Mouse (Mus musculus): Measurements from ENCODE around the gene Nrbp1. TPM values are rescaled to one million over a fixed set of nuclear protein-coding genes. Genes with fewer than 3 reads are reported as not detected.
"Not testable (repeated sequence)": the region's sequence is repeated elsewhere in the genome, so short reads cannot be mapped to it uniquely, and the experiment has no call there.

Nrbp1 gene
- polyA plus RNA-seq, 1 experiment: 127 TPM

DNA sequence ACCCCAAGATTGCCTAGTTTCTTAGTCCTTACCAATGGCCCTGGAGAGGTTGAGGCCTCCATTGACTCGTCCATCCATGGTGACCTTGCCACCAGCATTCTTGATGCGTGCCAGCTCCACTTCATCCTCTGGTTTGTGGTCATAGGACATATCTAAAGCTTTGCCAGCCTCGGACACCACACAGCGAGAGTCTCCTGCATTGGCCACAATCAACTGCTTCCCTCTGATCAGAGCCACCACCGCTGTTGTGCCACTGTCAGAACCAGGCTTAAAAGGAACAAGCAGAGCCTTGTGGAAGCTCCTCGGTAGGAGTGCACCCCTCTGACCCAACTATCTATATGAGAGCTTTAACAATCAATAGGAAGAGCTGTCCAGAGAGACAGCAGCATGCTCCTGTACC lies 36.2 kb upstream of the Nrbp1 start:
- DNase-seq (ENCODE audit: low spot score): no peak

DNA sequence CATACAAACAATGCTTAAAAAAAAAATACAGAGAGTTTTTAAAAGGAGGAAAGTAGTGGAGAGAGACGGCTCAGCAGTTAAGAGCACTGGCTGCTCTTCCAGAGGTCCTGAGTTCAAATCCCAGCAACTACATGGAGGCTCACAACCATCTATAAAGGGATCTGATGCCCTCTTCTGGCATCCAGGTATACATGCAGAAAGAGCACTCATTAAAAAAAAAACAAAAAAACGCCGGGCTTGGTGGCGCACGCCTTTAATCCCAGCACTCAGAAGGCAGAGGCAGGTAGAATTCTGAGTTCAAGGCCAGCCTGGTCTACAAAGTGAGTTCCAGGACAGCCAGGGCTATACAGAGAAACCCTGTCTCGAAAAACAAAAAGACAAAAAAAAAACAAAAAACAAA lies 24.1 kb upstream of the Nrbp1 start:
- not testable (repeated sequence) for DNase-seq (ENCODE audit: low spot score)

DNA sequence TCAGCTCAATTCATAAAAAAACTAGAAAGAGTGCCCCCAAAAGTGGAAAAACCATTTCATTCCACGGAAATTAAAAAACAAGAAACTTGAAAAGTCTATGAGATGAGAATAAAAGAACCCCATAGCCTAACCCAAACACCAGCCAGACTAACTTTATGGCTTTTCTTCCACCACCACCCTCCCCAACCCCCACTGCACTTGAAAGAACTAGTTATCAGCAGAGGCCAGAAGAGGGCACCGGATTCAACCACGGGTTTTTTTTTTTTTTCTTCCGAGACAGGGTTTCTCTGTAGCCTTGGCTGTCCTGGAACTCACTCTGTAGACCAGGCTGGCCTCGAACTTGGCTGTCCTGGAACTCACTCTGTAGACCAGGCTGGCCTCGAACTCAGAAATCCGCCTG lies 22.4 kb upstream of the Nrbp1 start:
- DNase-seq (ENCODE audit: low spot score): no peak

DNA sequence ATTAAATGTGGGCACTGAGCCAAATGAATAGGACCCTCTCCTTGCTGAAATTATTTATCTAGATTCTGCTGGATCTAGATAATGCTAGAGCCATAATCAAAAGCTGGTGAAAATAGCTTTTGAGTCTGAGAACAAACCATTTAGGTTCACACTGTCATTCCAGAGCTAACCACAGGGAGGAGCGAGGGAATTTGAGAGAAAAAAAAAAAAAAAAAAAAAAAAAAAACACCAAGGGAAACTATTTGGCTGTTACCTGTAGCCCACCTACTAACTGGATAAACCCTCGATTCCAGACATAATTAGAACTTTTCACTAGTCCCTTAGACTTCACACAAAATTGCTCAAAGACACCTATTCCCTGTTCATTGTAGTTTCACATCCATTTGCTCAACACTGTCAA lies 21.6 kb upstream of the Nrbp1 start:
- DNase-seq (ENCODE audit: low spot score): no peak

DNA sequence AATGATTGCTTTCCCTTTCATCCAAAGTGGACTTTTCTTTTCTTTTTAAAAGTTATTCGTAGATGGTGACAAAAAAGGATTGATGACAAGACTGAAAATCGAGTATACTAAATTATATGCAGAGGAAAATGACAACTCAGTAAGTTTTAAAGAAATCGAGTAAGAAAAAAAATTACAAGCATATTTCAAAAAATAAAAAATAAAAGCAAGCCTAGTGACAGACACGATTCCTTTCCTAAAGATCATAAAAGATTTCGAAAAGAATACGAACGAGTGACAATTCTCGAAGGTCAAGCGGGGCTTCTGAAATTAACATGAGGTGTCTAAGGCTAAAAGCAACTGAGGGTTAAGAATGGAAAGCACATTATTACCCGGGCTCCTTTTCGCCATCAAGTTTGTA lies 21.2 kb upstream of the Nrbp1 start:
- no peak for DNase-seq (ENCODE audit: low spot score)

DNA sequence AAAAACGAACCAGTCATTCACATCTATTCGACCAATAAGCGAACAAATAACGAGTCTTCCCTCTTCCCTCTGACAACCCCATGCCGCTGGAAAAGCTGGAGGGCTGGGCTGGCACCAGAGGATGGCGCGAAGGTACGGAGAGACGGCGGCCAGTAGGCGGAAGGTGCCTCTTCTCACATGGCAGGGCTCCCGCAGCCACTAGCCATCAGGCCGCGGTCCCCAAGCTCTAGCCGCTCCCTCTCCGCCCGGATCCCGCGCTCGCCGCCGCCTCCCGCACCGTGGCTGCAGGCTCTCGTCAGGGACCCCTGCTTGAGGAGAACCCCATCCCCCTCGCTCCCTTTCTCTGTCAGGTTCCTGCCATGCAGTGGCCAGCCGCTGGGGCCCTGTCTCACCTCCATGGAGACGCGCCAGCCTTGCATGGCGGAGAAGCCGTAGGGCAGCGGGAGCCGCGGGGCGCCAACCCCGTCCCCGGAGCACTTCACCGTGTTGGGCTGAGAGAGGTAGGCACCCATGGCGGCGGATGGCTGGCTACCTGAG lies 20.7 kb upstream of the Nrbp1 start:
- no peak for DNase-seq (ENCODE audit: low spot score)

DNA sequence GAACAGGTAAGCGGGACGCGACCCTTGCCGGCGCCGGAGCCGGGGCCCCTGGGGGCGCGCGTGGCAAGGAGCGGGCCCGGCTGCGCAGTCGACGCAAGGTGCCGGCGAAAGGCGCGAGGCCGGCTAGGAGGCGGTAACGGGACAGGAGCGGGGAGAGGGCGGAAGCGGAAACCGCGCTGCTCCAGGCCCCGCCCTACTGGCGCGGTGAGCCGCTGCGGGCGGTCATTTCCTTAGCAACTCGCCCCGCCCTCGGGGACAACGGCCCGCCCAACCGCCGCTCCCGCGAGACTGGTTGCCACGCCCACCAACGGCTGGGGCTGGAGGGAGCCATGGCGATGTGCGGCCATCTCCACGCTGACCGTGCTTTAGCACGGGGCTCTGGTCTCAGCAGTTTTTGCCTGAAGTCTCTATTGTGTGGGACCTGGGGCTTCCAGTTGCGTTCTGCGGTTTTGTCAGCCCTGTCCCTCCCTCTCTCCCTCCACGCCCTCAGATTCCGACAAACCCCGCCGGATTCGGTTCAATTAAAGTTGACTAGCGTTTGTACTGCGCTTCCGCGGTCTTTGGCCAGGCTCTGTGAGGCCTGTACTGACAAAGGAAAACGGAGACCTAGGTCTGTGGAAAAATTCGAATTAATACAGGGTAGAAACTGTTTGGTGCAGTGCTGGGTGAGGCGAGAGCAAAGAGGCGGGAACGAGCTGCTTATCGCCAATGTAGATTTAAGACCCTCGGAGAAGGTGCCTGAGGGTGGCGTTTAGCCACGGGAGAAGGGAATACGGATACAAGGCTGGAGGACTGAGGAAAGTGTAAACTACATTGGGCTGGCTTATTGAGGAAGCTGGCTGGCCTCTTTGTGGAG lies 20.0 kb upstream of the Nrbp1 start, which contains the start of gene Ppm1g:
Gene Ppm1g (minus strand): TSS at position 240 of the 856 bp plus-strand sequence.
- DNase-seq (ENCODE audit: low spot score): peak; percentile 98

DNA sequence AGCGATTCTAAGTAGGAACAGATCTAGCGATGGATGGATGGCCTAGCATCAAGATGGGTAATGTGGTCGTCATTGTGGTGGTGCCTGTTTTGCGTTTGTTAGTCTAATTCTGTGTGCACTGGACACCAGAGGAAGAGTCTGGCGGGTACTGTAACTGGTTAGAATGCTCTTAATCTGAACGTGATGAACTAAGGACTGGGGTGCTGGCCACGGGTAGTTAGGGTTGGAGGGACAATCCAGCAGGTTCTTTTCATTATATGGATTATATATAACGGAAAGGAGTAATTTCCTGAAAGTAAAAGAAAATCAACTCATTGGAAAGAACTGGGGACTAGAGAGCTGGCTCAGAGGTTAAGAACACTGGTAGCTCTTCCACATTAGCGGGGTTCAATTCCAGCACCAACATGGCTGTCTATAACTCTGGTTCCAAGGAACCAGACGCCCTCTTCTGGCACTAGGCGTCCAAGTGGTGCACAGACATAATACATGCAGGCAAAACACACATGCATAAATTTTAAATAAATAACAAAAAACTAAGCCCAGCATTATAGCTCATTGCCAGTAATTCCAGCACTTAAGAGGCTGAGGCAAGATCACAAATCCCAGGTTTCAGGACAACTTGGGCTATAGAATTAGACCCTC lies 19.2 kb upstream of the Nrbp1 start:
- DNase-seq (ENCODE audit: low spot score): no peak

DNA sequence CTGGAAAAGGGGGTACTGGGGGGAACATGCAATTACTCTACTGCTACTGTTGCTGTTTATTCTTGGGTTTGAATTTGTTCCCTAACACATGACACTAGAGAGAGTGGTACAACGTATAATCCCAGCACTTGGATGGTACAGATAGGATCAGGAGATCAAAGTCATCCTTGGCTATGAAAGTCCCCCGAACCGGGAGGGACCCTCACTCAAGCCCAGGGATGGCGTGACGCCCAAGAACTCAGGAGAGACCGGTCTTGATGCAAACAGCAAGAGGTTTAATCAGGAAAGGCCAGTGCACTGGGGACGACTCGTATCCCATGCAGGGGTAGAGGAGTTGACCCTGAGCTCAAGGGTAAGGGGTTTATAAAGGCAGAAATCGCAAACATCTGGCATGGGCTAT lies 18.0 kb upstream of the Nrbp1 start:
- no peak for DNase-seq (ENCODE audit: low spot score)

DNA sequence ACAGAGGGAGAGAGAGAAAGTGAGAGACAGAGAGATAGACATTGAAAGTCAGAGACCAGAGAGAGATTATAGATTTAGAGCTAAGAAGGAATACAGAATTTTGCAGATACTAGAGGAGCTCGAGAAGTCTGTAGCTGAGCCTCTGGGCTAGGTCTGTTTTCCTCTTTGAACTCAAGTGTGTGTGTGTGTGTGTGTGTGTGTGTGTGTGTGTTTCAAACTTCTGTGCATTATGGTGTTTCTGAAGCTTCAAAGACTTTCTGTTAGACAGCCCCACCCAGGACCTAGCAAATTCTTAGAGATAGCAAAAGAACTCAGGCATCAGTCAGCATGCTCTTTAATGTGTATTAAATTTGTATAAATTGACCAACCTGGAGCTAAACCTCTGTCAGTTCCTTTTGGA lies 14.0 kb upstream of the Nrbp1 start:
- DNase-seq (ENCODE audit: low spot score): no peak

DNA sequence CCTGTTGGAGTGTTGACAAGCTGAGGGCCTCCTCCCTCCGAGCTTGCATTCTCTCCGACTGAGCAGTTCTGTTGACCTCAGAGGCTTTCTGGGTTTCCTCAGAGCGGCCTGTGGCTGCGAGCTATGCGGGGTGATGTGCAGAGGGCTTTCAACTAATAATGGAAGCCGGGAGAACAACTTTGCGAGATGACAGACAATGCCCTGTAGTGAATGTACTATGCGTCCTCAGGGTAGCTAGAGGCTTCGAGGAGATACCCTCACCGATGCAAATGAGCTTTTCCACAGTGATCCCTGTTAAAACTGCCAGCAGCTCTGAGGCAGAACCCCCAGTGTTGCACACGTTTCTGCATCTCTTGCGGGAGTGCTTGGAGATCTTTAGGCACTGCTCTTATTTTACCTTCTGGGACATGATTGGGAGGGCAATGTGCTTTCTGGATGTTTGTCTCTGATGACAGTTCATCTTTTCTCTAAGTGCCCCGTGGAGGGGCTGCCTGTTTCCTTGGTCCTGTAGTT lies 914 bp downstream of the Nrbp1 start:
- DNase-seq (ENCODE audit: low spot score): peak; percentile 39

DNA sequence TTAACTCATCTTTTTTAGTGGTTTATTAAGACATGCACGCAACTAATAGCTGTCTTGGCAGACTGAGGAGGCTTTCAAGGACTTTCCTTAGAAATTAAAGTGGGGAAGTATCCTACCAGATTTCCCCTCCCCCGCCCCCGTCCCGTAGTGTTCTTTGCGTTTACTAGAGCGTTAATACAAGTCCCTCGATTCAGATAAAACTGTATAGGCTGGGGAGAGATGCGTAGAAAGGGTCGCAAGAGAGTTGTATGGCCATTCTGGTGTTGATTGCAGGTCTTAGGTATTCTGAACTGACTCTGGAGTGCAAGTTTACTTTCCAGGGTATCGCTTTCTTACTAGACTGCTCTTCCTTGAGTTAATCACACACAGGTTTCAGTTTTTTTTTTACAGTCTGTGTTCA lies 1.5 kb downstream of the Nrbp1 start:
- DNase-seq (ENCODE audit: low spot score): no peak

DNA sequence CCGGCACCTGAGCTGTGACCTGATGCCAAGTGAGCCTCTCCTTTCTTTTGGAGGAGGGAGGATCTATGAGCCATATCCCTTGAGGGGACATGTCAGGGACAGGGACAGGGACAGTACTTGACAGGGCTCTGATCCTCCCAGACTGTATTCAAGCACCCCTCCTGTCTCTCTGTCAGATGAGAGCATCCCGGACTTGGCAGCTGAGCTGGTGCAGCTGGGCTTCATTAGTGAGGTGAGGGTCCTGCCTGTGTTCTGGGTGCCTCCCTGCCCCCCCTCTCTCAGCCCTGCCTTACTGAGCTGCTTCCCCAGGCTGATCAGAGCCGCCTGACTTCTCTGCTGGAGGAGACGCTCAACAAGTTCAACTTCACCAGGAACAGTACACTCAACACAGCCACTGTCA lies 10.1 kb downstream of the Nrbp1 start:
- DNase-seq (ENCODE audit: low spot score): no peak

DNA sequence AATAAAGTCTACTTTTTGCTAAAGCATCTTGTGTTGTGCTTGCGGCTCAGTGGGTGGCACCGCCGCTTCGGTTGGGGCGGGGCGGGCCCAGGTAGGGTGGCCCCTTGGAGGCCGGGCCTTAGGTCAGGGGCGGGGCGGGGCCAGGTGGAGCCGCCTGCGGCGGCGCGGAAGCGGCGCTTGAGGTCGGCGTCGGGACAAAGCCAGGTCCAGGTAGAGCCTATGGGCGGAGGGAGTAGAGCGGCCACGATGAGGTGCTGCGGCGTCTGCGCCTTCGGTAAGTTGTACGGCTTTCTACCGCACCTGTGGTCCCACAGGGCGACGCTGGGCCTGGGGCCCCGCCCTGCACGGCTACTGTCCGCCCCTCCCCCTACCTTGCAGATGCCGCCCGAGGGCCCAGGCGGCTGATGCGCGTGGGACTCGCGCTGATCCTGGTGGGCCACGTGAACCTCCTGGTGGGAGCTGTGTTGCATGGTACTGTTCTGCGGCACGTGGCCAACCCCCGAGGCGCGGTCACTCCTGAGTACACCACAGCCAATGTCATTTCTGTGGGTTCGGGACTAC lies 11.0 kb downstream of the Nrbp1 start, which contains the start of gene Krtcap3:
Gene Krtcap3 (plus strand): TSS at position 151 of the 561 bp plus-strand sequence.
- peak; percentile 56 for DNase-seq (ENCODE audit: low spot score)

DNA sequence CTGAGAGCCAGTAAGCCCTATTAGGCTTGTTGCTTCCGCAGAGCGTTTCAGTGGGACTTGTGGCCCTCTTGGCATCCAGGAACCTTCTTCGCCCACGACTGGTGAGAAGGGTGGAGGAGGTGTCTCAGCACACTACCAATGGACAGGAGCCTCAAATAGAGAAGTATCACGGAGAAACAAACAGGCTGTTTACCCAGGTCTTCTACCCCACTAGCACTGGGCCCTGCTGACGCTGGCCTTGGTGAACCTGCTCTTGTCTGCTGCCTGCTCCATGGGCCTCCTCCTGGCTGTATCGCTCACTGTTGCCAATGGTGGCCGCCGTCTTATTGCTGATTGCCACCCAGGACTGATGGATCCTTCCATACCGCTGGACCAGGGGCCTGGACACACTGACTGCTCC lies 11.5 kb downstream of the Nrbp1 start:
- DNase-seq (ENCODE audit: low spot score): no peak

DNA sequence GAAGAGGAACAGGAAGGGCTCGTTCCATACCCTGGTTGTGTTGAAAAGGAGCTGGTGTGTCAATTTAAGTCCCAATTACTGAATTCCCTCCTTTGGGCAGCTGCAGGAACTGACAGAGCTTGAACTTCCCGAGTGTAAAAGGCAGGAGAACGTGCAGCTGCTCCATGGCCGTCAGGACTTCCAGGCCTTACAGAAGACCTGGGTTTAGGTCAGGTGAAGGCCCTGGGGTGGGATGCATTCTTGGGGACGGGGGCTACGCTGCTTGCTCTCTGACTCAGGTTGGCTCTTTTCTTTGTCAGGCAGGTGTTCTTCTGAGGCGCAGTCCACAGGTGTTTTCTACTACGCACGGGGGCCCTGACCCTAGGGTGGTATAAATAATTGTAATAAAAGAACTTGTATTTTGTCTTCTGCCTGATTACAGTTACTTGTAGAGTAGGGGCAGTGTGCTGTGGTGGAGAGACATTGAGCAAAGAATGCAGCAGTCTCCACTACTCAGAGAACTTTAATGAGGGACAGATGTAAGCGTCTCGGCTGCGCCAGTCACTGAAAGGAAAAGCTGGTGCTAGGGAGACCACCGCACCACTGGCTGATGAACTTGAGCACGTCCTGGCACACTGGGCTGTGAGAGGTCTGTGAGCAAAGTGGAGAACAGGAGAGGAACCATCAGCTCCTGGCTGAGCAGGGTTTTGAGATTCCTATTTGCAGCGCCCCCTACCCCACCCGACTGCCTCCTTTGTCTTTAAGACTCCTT lies 12.3 kb downstream of the Nrbp1 start:
- no peak for DNase-seq (ENCODE audit: low spot score)

DNA sequence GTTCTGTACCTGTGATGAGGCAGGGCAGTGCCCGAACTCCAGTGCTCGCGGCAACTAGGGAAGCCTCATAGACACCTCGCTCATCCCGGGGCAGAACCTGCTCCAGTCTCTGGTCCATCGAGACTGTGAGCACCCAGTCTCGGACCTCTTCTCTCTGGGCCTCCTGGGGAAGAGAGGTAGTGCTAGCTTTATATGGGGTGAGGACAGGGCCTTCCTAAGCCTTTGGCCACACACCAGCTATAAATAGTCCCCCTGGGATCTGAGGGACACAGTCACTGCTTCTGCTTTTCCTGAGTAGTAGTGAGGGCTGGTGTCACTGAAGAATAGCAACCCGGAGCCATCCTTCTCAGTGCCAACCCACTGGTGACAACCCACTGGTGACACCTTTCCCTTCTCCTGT lies 13.1 kb downstream of the Nrbp1 start:
- no peak for DNase-seq (ENCODE audit: low spot score)

DNA sequence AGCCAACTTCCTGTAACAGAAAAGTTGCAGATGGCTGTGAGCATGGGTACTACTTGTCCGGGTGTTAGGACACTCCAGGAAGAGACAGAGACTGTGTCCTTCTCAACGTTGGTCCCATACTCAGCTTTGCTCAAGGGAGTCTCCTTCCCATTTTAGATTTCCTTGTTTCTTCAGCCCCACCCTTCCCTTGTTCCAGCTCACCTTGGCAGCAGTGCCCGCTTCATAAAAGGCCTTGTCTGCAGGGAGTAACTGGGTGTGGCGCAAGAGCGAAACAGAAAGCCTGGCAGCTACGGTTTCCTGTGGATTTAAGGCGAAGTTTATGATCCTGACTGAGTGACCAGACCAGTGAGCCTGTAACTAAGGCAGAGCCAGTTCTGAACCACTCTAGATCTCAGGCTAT lies 13.8 kb downstream of the Nrbp1 start:
- DNase-seq (ENCODE audit: low spot score): no peak

DNA sequence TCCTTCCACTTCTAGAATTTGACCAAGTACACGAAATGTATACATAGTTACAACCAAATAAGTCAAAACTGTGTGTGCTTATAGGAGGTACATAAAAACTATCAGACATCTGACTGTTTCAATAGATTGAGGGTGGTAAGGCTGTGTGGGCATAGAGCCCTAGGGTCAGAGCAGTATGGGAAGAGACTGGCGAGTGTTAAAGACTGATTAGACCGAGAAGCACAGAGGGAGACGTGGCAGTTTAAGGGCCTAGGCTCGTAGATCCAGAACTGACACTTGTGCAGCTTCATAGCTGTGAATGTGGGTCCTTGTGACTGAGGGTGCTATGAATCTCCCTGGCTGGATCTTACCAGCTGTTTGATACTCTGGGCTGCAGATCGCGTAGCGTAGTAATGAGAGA lies 14.2 kb downstream of the Nrbp1 start:
- DNase-seq (ENCODE audit: low spot score): no peak

DNA sequence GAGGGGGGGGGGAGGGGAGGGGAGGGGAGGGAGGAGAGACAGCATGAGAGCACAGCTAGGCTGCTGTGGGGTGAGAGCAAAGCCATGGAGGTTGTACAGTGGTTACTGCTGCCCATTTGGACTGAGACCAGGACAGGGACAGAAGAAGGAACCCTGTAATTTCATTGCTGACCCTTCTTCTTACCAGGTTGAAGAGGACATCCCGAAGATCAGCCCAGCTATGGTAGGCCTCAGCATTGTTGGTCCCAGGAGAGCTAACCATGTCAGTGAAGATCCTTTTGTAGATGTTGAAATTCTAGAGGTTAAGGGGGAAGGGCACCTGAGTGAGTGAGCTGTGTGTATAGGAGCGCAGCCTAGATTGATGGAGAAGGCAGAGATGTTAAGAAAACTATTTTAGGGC lies 14.7 kb downstream of the Nrbp1 start:
- no peak for DNase-seq (ENCODE audit: low spot score)

DNA sequence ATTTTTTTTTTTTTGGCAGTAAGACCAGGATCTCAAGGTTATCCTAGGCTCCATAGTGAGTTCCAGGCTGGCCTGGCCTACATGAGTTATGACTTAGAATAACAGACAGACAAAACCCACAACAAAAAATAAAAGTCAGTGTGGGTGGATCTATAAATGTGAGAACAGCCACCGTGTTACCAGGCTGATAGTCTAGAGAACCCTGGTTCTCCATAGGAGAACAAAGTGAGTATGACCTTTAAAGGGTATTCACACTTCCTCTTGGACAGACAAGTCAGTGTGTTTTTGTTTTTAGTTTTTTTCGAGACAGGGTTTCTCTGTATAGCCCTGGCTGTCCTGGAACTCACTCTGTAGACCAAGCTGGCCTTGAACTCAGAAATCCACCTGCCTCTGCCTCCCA lies 15.3 kb downstream of the Nrbp1 start:
- no peak for DNase-seq (ENCODE audit: low spot score)

DNA sequence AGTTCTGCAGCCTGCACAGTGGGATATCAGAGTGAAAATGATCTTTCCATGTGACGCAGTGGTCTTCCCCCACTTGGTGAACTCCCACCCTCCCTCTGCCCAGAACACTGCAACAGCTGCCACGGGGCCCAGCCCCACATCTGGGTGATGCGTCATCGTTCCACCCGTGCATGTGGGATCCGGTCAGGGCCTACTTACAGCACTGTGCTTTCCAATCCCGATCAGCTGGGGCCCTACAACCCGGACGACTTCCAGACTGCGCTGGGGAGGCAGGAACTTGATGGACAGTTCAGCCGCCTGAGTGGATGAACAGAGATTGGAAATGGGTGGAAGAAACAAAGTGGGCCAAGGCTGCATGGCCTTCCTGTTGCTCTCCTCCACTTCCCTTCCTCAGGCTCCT lies 17.0 kb downstream of the Nrbp1 start:
- no peak for DNase-seq (ENCODE audit: low spot score)
